Mouse (Mus musculus) spleen, adult 10 weeks (tissue): ENCODE measurements around the gene Mtrf1l. TPM values are rescaled to one million over a fixed set of nuclear protein-coding genes. Genes with fewer than 3 reads are reported as not detected.

Source experiments
- polyA plus RNA-seq: library from polyadenylated mRNA; stranded (reverse); fragments of 350-450 nt; fragmentation: Illumina TruSeq; extraction: RNeasy Lipid Tissue Mini Kit (QIAGEN cat#74804); gene quantifications from one replicate; pipeline ENCODE4 v1.2.3, GENCODE M21; 2015; ENCODE audit warnings: low replicate concordance; ENCODE audit not compliant: insufficient read depth

Mtrf1l gene
- polyA plus RNA-seq = 29.0 TPM

GRCm38 (mm10) chr10:5823740-5824491, at the start of gene Mtrf1l:
Mtrf1l (minus strand) TSS chr10:5823910.

GRCm38 (mm10) chr10:5805243-5805730, 18.4 kb downstream of the Mtrf1l start, which contains the start of gene Fbxo5:
Fbxo5 (minus strand) TSS chr10:5805600.

Other genes starting within 250 kb of the Mtrf1l start
- 3.7 TPM for gene Myct1, start 230.1 kb downstream of the Mtrf1l start, polyA plus RNA-seq
- not detected for gene Vip, start 184.7 kb downstream of the Mtrf1l start, polyA plus RNA-seq
- gene Fbxo5, start 18.3 kb downstream of the Mtrf1l start, polyA plus RNA-seq = 29.3 TPM
- gene Rgs17, start 98.5 kb upstream of the Mtrf1l start, polyA plus RNA-seq = 0.99 TPM